Mouse (Mus musculus) CH12.LX (cell line): ENCODE data around the gene Zfp747. TPM values are rescaled to one million over a fixed set of nuclear protein-coding genes. Genes with fewer than 3 reads are reported as not detected.
"Not testable (repeated sequence)": the region's sequence is repeated elsewhere in the genome, so short reads cannot be mapped to it uniquely, and the experiment has no call there.

ENCODE experiments used
- DNase-seq: peaks from one replicate; pipeline ENCODE4 v3.0.0-alpha.2; 2013; ENCODE audit errors: extremely low read depth
- H3K27ac ChIP-seq: 2 replicates; pipeline ENCODE4 v1.5.1; 2012; ENCODE audit warnings: low read depth, mild to moderate bottlenecking, control low read depth, moderate library complexity; ENCODE audit not compliant: insufficient read depth
- H3K27me3 ChIP-seq: replicated peaks from 2 replicates; pipeline ENCODE3; 2012; ENCODE audit warnings: inconsistent platforms
- H3K36me3 ChIP-seq, 2 experiments: replicated peaks in 1 of 2; 2 replicates each; pipeline versions ENCODE3 to v1.6.1; 2012; ENCODE audit warnings: inconsistent platforms in 1 of 2, low read length in 1 of 2, mild to moderate bottlenecking in 1 of 2, mixed read lengths in 1 of 2, moderate library complexity in 1 of 2; ENCODE audit not compliant: control insufficient read depth in 1 of 2, insufficient read depth in 1 of 2
- H3K4me1 ChIP-seq, 2 experiments: 2 replicates each; pipeline ENCODE4 v1.6.1; 2012; ENCODE audit warnings: inconsistent platforms in 1 of 2, moderate library complexity in 1 of 2; ENCODE audit not compliant: insufficient read depth in 2 of 2, control insufficient read depth in 1 of 2
- H3K4me2 ChIP-seq: 2 replicates; pipeline ENCODE4 v1.6.1; 2012; ENCODE audit warnings: low read depth, mild to moderate bottlenecking, control low read depth; ENCODE audit not compliant: poor library complexity, insufficient read depth, severe bottlenecking
- H3K4me3 ChIP-seq, 3 experiments: fragments of 150-350 bp in 1 of 3; sonication (generic) in 1 of 3; replicated peaks in 1 of 3; 2 replicates each; pipeline versions ENCODE3 to v1.5.1; 2011 to 2012; ENCODE audit warnings: low read depth in 2 of 3, low read length in 2 of 3, mild to moderate bottlenecking in 2 of 3, moderate library complexity in 2 of 3, control low read depth in 1 of 3, improper control_type of control experiment in 1 of 3, inconsistent platforms in 1 of 3, mixed read lengths in 1 of 3; ENCODE audit not compliant: poor library complexity in 1 of 3
- H3K79me2 ChIP-seq: replicated peaks from 2 replicates; pipeline ENCODE4 v1.6.1; 2012; ENCODE audit warnings: mild to moderate bottlenecking, moderate library complexity; ENCODE audit not compliant: control insufficient read depth, poor library complexity, insufficient read depth, severe bottlenecking; ENCODE audit errors: extremely low read depth
- H3K9ac ChIP-seq: 2 replicates; pipeline ENCODE4 v1.6.1; 2012; ENCODE audit warnings: low read depth, mild to moderate bottlenecking, control low read depth, moderate library complexity; ENCODE audit not compliant: insufficient read depth
- H3K9me3 ChIP-seq: replicated peaks from 2 replicates; pipeline ENCODE3; 2012; ENCODE audit warnings: low read length, inconsistent platforms, mixed read lengths
- CTCF ChIP-seq, 2 experiments: IDR thresholded peaks in 1 of 2; conservative IDR thresholded peaks in 1 of 2; 2 replicates each; pipeline ENCODE4 v1.5.1; 2011 to 2012; ENCODE audit warnings: low read depth in 2 of 2, low read length in 2 of 2, improper control_type of control experiment in 1 of 2, inconsistent platforms in 1 of 2, mild to moderate bottlenecking in 1 of 2, moderate library complexity in 1 of 2
- ETS1 ChIP-seq: conservative IDR thresholded peaks from 2 replicates; pipeline ENCODE4 v1.6.1; 2012; ENCODE audit warnings: low read depth, mild to moderate bottlenecking, inconsistent platforms, low read length, improper control_type of control experiment, moderate library complexity
- KAT2A ChIP-seq: IDR thresholded peaks from 2 replicates; pipeline ENCODE4 v1.6.1; 2012; ENCODE audit warnings: low read length, improper control_type of control experiment, inconsistent platforms; ENCODE audit not compliant: insufficient replicate concordance
- MAZ ChIP-seq: IDR thresholded peaks from 2 replicates; pipeline ENCODE4 v1.6.1; 2012; ENCODE audit warnings: low read depth, mild to moderate bottlenecking, inconsistent platforms, low read length, improper control_type of control experiment, moderate library complexity
- POLR2A ChIP-seq: IDR thresholded peaks from 2 replicates; pipeline ENCODE4 v1.6.1; 2011; ENCODE audit warnings: low read depth, mild to moderate bottlenecking, improper control_type of control experiment, low read length
- RAD21 ChIP-seq: IDR thresholded peaks from 2 replicates; pipeline ENCODE4 v1.6.1; 2011; ENCODE audit warnings: low read depth, mild to moderate bottlenecking, low read length, improper control_type of control experiment, moderate library complexity
- RCOR1 ChIP-seq: conservative IDR thresholded peaks from 2 replicates; pipeline ENCODE4 v1.6.1; 2012; ENCODE audit warnings: low read depth, mild to moderate bottlenecking, inconsistent platforms, low read length, improper control_type of control experiment
- SIN3A ChIP-seq: IDR thresholded peaks from 2 replicates; pipeline ENCODE4 v1.6.1; 2012; ENCODE audit warnings: low read length, improper control_type of control experiment, inconsistent platforms
- SMC3 ChIP-seq: IDR thresholded peaks from 2 replicates; pipeline ENCODE4 v1.6.1; 2011; ENCODE audit warnings: low read depth, low read length, improper control_type of control experiment
- UBTF ChIP-seq: IDR thresholded peaks from 2 replicates; pipeline ENCODE4 v1.6.1; 2012; ENCODE audit warnings: low read depth, mild to moderate bottlenecking, inconsistent platforms, low read length, improper control_type of control experiment, moderate library complexity
- ZC3H11A ChIP-seq: IDR thresholded peaks from 2 replicates; pipeline ENCODE4 v1.6.1; 2012; ENCODE audit warnings: low read depth, mild to moderate bottlenecking, inconsistent platforms, low read length, improper control_type of control experiment
- ZKSCAN1 ChIP-seq: IDR thresholded peaks from 2 replicates; pipeline ENCODE4 v1.6.1; 2012; ENCODE audit warnings: low read depth, inconsistent platforms, low read length, improper control_type of control experiment, borderline replicate concordance
- dilution Hi-C: fragments of 300-500 bp; cut with MboI; formaldehyde crosslinking; loops from 2 replicates; pipeline ENCODE4 v1.14.3; 2020; ENCODE audit warnings: low sequenced_read_pairs; ENCODE audit not compliant: extremely low pct_unique_long_range_greater_than_20kb, extremely low pct_ligation_motif_present
- in situ Hi-C: fragments of 300-500 bp; cut with MboI; formaldehyde crosslinking; loops from 3 replicates; pipeline ENCODE4 v1.14.3; 2019; ENCODE audit warnings: low sequenced_read_pairs, low pct_ligation_motif_present, low pct_unique_long_range_greater_than_20kb, mixed read lengths
- polyA plus RNA-seq: library from polyadenylated mRNA; unstranded; fragments of >175 nt; gene quantifications from 2 replicates; pipeline ENCODE4 v1.2.1, GENCODE M21; 2012; ENCODE audit warnings: low read depth; ENCODE audit not compliant: insufficient read length
- total RNA-seq, 2 experiments: library from RNA; depleted of rRNA; stranded (reverse); fragments of 300-350 nt in 1 of 2; fragments of >200 nt in 1 of 2; gene quantifications; 2 replicates each; pipeline ENCODE4 v1.2.3; 2012 to 2014

Zfp747 gene
- total and polyA plus RNA-seq, 3 experiments = 7.2 to 8.2 (median 7.7) TPM

GRCm38 (mm10) chr7:127362418-127362817 lies 13.4 kb downstream of the Zfp747 start:
- H3K9me3 ChIP-seq, H3K27ac ChIP-seq, H3K9ac ChIP-seq, dilution Hi-C loops, H3K4me1 ChIP-seq, H3K4me3 ChIP-seq, H3K36me3 ChIP-seq, H3K79me2 ChIP-seq: not testable (repeated sequence)
- peak; percentile 68 for DNase-seq
- H3K27me3 ChIP-seq = peaks cover 13% of the 10 kb centered on the region
- peak; percentile 42 to 93; a peak in 3 of 4 replicates for TF ChIP-seq CTCF (conservative IDR thresholded peaks at IDR 0.05 in 1 of 2, IDR thresholded peaks at IDR 0.05 in 1 of 2; ENCODE audit: low read depth in 2 of 2, low read length in 2 of 2)
- peak; percentile 66 for TF ChIP-seq ZC3H11A
- TF ChIP-seq SIN3A = peak; percentile 48; the same call in 1 of the 2 replicates
- peak; percentile 82 for TF ChIP-seq SMC3
- TF ChIP-seq RAD21 = peak; percentile 93
- peak; percentile 27; the same call in 1 of the 2 replicates for TF ChIP-seq ZKSCAN1
- in situ Hi-C loops = loop anchor here (5.0 to 25.0 kb wide), 2 partner anchors 115 to 400 kb away; partner anchors contain the start of genes Fbrs and Orai3
- peak overlapping the region; percentile 29; the same call in 1 of the 2 replicates for H3K4me2 ChIP-seq

DNA sequence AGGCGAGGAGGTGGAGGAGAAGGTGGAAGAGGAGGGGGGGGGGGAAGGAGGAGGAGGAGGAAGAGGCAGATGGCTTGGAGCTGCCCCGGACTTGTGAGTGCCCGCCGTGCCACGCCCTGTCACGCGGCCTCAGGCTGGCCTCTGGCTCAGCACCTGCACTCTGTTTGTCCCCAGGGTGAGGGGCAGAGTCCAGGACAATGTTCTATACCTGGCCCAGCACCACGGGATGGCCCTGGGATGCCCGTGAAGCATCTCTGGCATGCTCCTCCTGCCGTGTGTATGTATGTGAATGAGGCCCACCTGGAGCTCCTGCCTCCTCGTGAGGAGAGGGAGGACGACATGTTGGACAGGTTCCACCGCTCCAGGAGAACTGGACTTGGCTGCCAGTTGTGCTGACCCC lies 14.4 kb downstream of the Zfp747 start:
- H3K4me2 ChIP-seq = no peak overlapping the region
- H3K4me3 ChIP-seq = no peak overlapping the region
- H3K4me1 ChIP-seq = no peaks in the 10 kb centered on the region; a peak in 1 of 4 replicates
- H3K27ac ChIP-seq = no peak overlapping the region
- no peaks in the 10 kb centered on the region for H3K9me3 ChIP-seq
- H3K36me3 ChIP-seq = no peaks in the 10 kb centered on the region
- dilution Hi-C loops (no loop called here), in situ Hi-C loops (loop anchor here (5.0 to 25.0 kb wide), 2 partner anchors 116 to 401 kb away; partner anchors contain the start of genes Fbrs and Orai3)
- H3K9ac ChIP-seq = no peak overlapping the region
- no peak for DNase-seq
- no peaks in the 10 kb centered on the region for H3K79me2 ChIP-seq
- peaks cover 16% of the 10 kb centered on the region for H3K27me3 ChIP-seq
- TF ChIP-seq RCOR1 (no peak), POLR2A (no peak), SMC3 (no peak)

- TF ChIP-seq KAT2A (no peak), ETS1 (no peak), UBTF (no peak), MAZ (no peak)
- no peak for DNase-seq
- Histone ChIP-seq H3K9ac (no peak overlapping the region), H3K79me2 (no peaks in the 10 kb centered on the region), H3K27me3 (peaks cover 16% of the 10 kb centered on the region), H3K4me1 (no peaks in the 10 kb centered on the region; a peak in 1 of 4 replicates), H3K9me3 (no peaks in the 10 kb centered on the region), H3K4me3 (no peak overlapping the region), H3K36me3 (no peaks in the 10 kb centered on the region), H3K4me2 (no peak overlapping the region), H3K27ac (no peak overlapping the region)
- dilution Hi-C loops = no loop called here
- in situ Hi-C loops = loop anchor here (5.0 to 25.0 kb wide), 2 partner anchors 117 to 402 kb away; partner anchors contain the start of genes Fbrs and Orai3
Measured at GRCm38 (mm10) chr7:127360265-127360664, 15.6 kb downstream of the Zfp747 start.
